Mouse (Mus musculus) liver, embryonic 15.5 days (tissue): ENCODE measurements around the gene Shf. TPM values are rescaled to one million over a fixed set of nuclear protein-coding genes. Genes with fewer than 3 reads are reported as not detected.

ENCODE experiments used
- ATAC-seq: fragments of 200-750 bp; cut with Nextera tagmentation; 2 replicates; pipeline ENCODE4 v1.8.0; 2017; ENCODE audit warnings: moderate number of reproducible peaks, mild to moderate bottlenecking, moderate library complexity; ENCODE audit not compliant: insufficient read depth
- H3K27ac ChIP-seq: fragments of 300-500 bp; sonication (generic); replicated peaks from 2 replicates; pipeline ENCODE4 v1.5.1; 2015; ENCODE audit warnings: mild to moderate bottlenecking, inconsistent platforms
- H3K27me3 ChIP-seq: fragments of 300-500 bp; sonication (generic); 2 replicates; pipeline ENCODE4 v1.6.1; 2015; ENCODE audit warnings: mild to moderate bottlenecking, inconsistent platforms
- H3K36me3 ChIP-seq: fragments of 300-500 bp; sonication (generic); replicated peaks from 2 replicates; pipeline ENCODE4 v1.6.1; 2015; ENCODE audit warnings: moderate library complexity, mild to moderate bottlenecking, inconsistent platforms
- H3K4me1 ChIP-seq: fragments of 300-500 bp; sonication (generic); replicated peaks from 2 replicates; pipeline ENCODE4 v1.6.1; 2015; ENCODE audit warnings: inconsistent platforms
- H3K4me2 ChIP-seq: fragments of 300-500 bp; sonication (generic); 2 replicates; pipeline ENCODE4 v1.6.1; 2015; ENCODE audit warnings: moderate library complexity, mild to moderate bottlenecking, inconsistent platforms
- H3K4me3 ChIP-seq: fragments of 300-500 bp; sonication (generic); replicated peaks from 2 replicates; pipeline ENCODE4 v1.5.1; 2015; ENCODE audit warnings: mild to moderate bottlenecking, inconsistent platforms
- H3K9ac ChIP-seq: fragments of 300-500 bp; sonication (generic); 2 replicates; pipeline ENCODE4 v1.6.1; 2015; ENCODE audit warnings: moderate library complexity, mild to moderate bottlenecking, inconsistent platforms
- H3K9me3 ChIP-seq: fragments of 300-500 bp; sonication (generic); replicated peaks from 2 replicates; pipeline ENCODE4 v1.6.1; 2016; ENCODE audit warnings: inconsistent platforms
- WGBS: fragments of 180-500 bp; shearing (Covaris S2); methylation state at CpG from one replicate; pipeline ENCODE4 v1.1.7; 2015; ENCODE audit warnings: mixed read lengths; ENCODE audit not compliant: insufficient replicate concordance; 5-methylcytosine and 5-hydroxymethylcytosine counted together
- polyA plus RNA-seq: library from polyadenylated mRNA; unstranded; fragments of >200 nt; fragmentation: Nextera tagmentation; extraction: Ambion mirVana; gene quantifications from 2 replicates; pipeline ENCODE4 v1.2.1, GENCODE M21; 2015

Gene Shf
- polyA plus RNA-seq, 1 experiment from 2014 or later, result 1.1 TPM

DNA sequence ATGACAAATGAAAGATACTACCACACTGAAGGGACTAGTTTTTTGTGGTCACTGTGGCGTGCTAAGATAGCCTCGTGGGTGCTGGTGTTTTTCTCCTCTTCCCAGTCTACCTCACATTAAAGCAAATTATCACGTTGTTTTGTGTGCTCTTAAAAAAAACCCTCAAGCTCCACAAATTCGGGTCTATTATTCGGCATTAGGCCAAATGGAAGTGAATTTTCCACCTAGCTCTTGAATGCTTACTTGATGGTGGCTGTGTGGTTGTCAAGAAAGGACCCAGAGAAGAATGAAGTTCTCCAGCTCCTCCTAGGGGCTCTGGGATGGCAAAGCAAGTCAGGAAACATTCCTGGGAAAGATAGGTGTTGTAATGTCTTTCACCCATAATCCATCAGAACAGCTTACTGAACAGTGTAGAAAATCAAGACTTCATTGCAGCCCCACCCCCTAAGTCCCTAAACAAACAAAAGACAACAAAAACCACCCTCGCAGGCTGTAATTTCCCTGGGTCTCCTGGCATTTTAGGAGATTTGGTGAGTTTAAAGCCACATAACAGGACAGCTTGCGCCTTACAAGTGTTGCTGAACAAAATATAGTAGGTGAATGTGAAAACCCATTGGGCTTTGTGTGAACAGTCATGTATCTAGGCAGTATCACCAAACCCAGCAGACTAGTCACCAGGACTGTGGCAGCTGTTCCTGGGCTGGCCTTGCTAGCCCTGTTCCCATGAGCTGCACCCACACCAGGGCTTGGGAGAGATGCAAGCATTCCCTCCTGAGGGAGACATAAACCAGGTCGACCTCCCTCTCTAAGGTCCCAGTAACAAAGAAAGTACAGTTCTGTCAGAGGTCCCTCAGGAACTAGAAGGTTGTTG, 9.7 kb upstream of the Shf start:
- no peaks in the 10 kb centered on the region for H3K36me3 ChIP-seq
- ATAC-seq, result no peak
- H3K4me2 ChIP-seq, result peak overlapping the region; percentile 81
- 15% methylated on average over 8 of the region's 8 CpGs for WGBS
- H3K9me3 ChIP-seq, result no peaks in the 10 kb centered on the region
- peaks cover 31% of the 10 kb centered on the region for H3K4me1 ChIP-seq
- H3K27me3 ChIP-seq, result no peaks in the 10 kb centered on the region
- H3K4me3 ChIP-seq, result peak overlapping the region; percentile 80
- H3K9ac ChIP-seq, result no peak overlapping the region
- peak overlapping the region; percentile 90; the same call in 1 of the 2 replicates for H3K27ac ChIP-seq

DNA sequence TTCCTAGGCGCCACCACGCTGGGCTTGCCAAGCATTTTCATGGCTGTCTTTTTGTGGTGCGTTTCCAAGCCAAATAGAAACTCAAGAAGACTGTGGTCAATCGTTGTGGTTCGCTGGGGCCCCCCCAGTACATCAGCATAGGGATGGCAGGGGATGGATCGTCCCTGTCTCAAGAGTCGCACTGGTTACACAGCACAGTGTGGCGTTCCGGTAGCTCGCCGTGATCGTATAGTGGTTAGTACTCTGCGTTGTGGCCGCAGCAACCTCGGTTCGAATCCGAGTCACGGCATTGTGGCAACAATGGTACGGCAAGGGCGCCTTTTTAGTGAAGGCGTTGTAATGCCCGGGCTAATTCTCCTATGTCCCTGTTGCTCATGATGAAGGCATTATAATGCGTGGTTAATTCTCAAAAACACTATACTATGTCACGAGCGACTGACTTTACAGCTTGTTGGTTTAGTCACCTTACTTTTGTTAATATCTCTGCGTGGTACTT, 8.8 kb upstream of the Shf start:
- H3K27ac ChIP-seq, result peak overlapping the region; percentile 90
- ATAC-seq, result peak; percentile 82
- no peaks in the 10 kb centered on the region for H3K9me3 ChIP-seq

DNA sequence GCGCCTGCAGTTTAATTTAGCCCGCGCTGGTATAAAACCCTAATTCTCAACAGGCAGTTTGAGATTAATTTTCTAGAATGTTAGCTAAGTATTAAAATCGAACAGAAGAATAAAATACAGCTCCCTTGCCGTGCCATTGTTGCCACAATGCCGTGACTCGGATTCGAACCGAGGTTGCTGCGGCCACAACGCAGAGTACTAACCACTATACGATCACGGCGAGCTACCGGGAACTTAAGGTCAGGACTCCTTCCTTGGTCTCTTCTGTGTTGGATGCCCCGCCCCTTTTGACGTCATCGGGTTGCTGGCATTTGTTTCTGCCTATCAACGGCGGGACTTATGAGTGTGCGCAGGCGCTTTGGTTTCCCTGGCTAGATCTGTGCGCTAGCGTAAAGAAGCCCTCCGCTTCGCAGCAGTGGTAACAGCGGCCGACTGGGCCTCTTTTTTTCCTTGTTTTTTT, 8.3 kb upstream of the Shf start:
- peak; percentile 88 for ATAC-seq
- under 1% methylated on average over 28 of the region's 28 CpGs for WGBS
- peak overlapping the region; percentile 77 for H3K9ac ChIP-seq
- H3K4me1 ChIP-seq, result peaks cover 31% of the 10 kb centered on the region
- peak overlapping the region; percentile 90 for H3K27ac ChIP-seq
- peak overlapping the region; percentile 80 for H3K4me3 ChIP-seq
- no peaks in the 10 kb centered on the region for H3K9me3 ChIP-seq
- no peaks in the 10 kb centered on the region for H3K36me3 ChIP-seq
- 0 out of 2 replicates have a peak, but pooled peaks cover 3% of the 10 kb centered on the region for H3K27me3 ChIP-seq
- H3K4me2 ChIP-seq, result peak overlapping the region; percentile 81

More for the DNA sequence above, 8.8 kb upstream of the Shf start:
- Histone ChIP-seq H3K4me1 (peaks cover 31% of the 10 kb centered on the region), H3K4me3 (peak overlapping the region; percentile 80), H3K36me3 (no peaks in the 10 kb centered on the region), H3K27me3 (0 out of 2 replicates have a peak, but pooled peaks cover under 1% of the 10 kb centered on the region), H3K9ac (peak overlapping the region; percentile 77), H3K4me2 (peak overlapping the region; percentile 81)
- WGBS, result under 1% methylated on average over 26 of the region's 26 CpGs

DNA sequence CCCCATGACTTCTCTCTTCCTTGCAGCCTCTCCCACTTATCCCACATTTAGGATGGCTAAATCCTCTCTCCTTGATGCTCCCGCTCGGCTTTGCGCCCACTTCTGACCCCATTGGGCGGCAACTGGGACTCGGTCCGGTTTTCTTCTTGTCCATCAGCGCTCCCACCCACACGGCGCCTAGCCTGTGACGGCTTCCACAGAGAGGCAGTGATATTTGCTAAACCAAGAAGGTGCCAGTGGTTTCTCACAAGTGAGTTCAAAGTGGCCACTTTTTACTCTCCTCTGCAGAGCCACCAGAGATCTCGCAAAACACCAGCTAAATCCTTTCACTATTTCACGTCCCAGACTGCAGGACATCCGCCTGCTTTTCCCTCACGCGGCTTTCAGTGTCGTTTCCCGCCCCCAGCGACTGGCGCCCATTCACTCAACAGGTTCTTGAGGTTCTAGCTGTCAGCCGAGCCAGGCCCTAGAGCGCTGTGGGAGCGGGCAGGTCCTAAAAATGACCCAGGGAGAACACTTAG, 7.1 kb upstream of the Shf start:
- ATAC-seq, result no peak
- no peaks in the 10 kb centered on the region for H3K9me3 ChIP-seq
- peaks cover 31% of the 10 kb centered on the region for H3K4me1 ChIP-seq
- peak overlapping the region; percentile 68 for H3K9ac ChIP-seq
- H3K27me3 ChIP-seq, result 0 out of 2 replicates have a peak, but pooled peaks cover 3% of the 10 kb centered on the region
- peak overlapping the region; percentile 73 for H3K4me3 ChIP-seq
- WGBS, result under 1% methylated on average over 22 of the region's 22 CpGs
- H3K36me3 ChIP-seq, result no peaks in the 10 kb centered on the region
- H3K27ac ChIP-seq, result peak overlapping the region; percentile 84
- peak overlapping the region; percentile 98 for H3K4me2 ChIP-seq

DNA sequence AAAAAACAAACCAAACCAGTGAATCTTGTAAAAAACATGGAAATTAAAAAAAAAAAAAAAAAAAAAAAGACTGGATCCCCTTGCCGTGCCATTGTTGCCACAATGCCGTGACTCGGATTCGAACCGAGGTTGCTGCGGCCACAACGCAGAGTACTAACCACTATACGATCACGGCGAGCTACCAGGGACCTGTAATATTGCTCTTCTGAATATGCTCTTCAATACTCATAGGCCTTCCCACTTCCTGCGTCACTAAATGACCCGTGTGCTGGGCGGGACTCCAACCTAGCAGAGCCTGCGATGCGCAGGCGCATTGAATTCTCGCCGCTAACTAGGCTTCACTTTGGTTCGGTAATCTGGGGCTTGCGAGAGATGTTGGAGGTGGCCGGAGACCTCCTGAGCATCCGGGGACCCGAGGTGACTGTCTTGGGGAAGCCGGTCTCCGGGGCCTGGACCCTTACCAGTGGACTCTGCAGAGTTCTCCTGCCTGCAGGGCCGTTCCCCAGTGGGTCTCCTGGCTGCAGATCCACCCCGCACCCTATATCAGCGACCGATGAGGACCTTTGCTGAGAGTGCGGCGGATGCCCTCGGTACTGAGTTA, 6.5 kb upstream of the Shf start:
- Histone ChIP-seq H3K9ac (peak overlapping the region; percentile 68), H3K27me3 (0 out of 2 replicates have a peak, but pooled peaks cover 3% of the 10 kb centered on the region), H3K4me2 (peak overlapping the region; percentile 98), H3K27ac (peak overlapping the region; percentile 84), H3K4me1 (peaks cover 28% of the 10 kb centered on the region), H3K9me3 (no peaks in the 10 kb centered on the region), H3K4me3 (peak overlapping the region; percentile 73), H3K36me3 (no peaks in the 10 kb centered on the region)
- peak; percentile 59 for ATAC-seq
- WGBS, result under 1% methylated on average over 32 of the region's 32 CpGs

DNA sequence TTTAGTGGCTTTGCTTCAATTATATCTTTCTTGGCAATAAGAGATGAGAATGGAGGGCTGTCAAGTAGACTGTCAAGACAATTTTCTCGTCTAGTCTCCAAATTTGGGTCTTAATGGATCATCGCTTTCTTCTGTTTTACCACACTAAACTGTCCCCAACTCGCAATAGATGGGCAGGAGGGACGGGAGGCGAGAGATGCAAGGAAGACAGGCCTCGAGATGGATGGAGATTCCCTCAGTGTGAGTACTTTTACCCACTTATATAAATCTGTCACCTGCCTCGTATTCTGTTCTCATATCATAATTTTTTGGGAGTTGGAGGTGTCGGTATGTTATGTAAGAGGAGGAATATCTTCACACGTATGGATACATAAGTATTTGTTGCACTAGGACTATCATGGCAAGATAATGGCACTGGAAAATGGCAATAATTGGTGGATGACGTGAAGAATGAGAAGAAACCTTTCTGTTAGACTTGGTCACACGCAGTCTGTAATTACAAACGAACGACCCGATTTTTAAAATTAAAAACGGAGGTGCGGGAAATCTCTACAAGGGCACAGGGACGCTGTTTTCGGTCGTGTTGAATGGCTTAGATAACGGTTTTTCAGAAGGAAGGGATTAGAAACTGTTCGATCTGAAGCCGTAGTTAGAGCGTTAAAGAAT, 5.8 kb upstream of the Shf start:
- peaks cover 31% of the 10 kb centered on the region for H3K4me1 ChIP-seq
- H3K4me3 ChIP-seq, result peak overlapping the region; percentile 73
- H3K4me2 ChIP-seq, result peak overlapping the region; percentile 98
- no peak for ATAC-seq
- 0 out of 2 replicates have a peak, but pooled peaks cover 3% of the 10 kb centered on the region for H3K27me3 ChIP-seq
- peak overlapping the region; percentile 40 for H3K9ac ChIP-seq
- no peaks in the 10 kb centered on the region for H3K36me3 ChIP-seq
- H3K27ac ChIP-seq, result no peak overlapping the region
- H3K9me3 ChIP-seq, result no peaks in the 10 kb centered on the region
- 27% methylated on average over 23 of the region's 23 CpGs for WGBS

DNA sequence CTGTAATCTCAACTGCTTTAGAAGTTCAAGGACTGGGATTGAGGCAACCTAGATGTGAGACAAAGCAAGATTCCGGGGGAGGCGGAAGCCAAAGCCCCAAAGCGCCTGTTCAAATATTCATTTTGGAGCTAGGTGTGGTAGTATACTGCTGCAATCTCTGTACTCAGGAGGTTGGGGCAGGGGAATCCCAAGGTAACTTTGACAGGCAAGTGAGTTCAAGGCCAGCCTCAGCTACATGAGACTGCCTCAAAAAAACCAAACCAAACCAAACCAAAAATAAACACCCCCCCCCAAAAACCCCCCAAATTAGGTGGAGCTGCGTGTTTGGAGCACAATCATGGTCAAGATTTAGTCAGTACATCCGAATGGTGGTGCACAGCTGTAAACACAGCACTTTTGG, 5.0 kb upstream of the Shf start:
- Histone ChIP-seq H3K4me1 (peaks cover 39% of the 10 kb centered on the region), H3K4me3 (no peak overlapping the region), H3K27me3 (0 out of 2 replicates have a peak, but pooled peaks cover 3% of the 10 kb centered on the region), H3K9me3 (no peaks in the 10 kb centered on the region), H3K36me3 (no peaks in the 10 kb centered on the region), H3K27ac (no peak overlapping the region), H3K4me2 (no peak overlapping the region), H3K9ac (no peak overlapping the region)
- ATAC-seq, result no peak
- 70% methylated on average over 5 of the region's 5 CpGs for WGBS

DNA sequence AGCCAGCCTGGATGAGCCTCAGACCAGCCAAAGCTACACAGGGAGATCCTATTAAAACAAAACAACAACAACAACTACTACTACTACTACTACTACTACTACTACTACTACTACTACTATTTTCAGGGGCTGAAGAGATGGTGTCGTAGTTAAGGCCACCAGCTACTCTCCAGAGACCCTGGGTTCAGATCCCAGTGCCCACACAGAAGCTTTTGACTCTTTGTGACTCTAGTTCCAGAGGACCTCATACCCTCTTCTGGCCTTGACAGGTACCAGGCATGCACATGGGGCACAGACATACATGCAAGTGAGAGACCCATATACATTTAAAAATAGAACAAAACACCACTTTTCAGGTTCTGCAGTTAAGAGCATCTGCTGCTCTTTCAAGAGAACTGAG, 3.6 kb upstream of the Shf start:
- Histone ChIP-seq H3K9me3 (no peaks in the 10 kb centered on the region), H3K4me2 (no peak overlapping the region), H3K27me3 (0 out of 2 replicates have a peak, but pooled peaks cover 3% of the 10 kb centered on the region), H3K27ac (no peak overlapping the region), H3K4me1 (peaks cover 43% of the 10 kb centered on the region), H3K36me3 (no peaks in the 10 kb centered on the region), H3K9ac (no peak overlapping the region), H3K4me3 (no peak overlapping the region)
- WGBS, result 66% methylated on average over 1 of the region's 1 CpGs
- ATAC-seq, result no peak

DNA sequence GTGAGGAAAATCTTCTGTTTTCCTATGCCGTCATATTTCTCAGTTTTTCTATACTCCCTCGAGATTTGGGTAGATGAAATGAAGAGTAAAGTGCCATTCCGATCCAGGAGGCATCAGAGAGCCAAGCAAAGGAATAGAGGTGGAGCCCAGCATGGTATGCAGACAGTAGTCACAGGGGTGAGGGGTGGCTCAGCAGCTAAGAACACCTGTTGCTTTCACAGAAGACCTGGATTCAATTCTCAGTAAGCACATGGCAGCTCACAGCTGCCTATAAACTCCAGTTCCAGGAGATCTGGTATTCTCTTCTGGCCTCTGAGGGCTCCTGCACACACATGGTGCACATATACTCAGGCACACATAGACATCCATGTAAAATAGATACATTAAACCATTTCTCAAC, 3.1 kb upstream of the Shf start:
- Histone ChIP-seq H3K4me2 (no peak overlapping the region), H3K27me3 (0 out of 2 replicates have a peak, but pooled peaks cover 3% of the 10 kb centered on the region), H3K4me3 (no peak overlapping the region), H3K36me3 (no peaks in the 10 kb centered on the region), H3K4me1 (peaks cover 47% of the 10 kb centered on the region), H3K27ac (no peak overlapping the region), H3K9me3 (no peaks in the 10 kb centered on the region), H3K9ac (no peak overlapping the region)
- WGBS, result 56% methylated on average over 3 of the region's 3 CpGs
- ATAC-seq, result no peak

DNA sequence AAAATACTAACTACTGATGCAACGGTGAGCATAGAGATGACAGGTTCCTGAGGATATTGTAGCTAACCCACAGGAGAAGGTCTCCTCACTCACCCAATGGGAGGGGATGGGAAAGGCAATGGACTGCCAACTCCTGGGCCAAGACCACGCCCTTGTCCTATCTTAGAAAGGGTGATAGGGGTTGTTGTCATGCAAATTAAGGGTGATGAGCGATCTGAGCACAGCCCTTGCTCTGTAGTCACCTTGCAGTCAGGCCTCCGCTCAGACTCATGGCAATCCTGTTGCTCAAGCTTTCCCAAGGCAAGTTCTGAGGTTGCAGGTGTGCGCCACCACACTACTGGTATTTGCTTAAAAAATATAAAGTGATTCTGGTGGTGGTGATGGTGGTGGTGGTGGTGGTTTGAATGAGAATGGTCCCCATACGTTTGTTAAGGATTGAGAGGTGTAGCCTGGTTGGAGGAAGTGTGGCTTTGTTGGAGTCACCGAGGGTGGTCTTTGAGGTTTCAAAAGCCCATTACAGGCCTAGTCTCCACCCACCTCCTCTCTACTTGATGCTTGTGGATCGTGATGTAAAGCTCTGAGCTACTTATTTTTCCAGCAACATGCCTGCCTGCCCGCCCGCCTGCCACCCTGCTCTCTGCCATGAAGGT, 1.3 kb upstream of the Shf start:
- H3K4me2 ChIP-seq, result peak overlapping the region; percentile 98
- H3K36me3 ChIP-seq, result no peaks in the 10 kb centered on the region
- H3K4me3 ChIP-seq, result no peak overlapping the region
- no peaks in the 10 kb centered on the region for H3K9me3 ChIP-seq
- no peak for ATAC-seq
- H3K4me1 ChIP-seq, result peaks cover 55% of the 10 kb centered on the region
- WGBS, result 46% methylated on average over 10 of the region's 10 CpGs
- H3K27ac ChIP-seq, result no peak overlapping the region
- H3K9ac ChIP-seq, result no peak overlapping the region
- 0 out of 2 replicates have a peak, but pooled peaks cover 3% of the 10 kb centered on the region for H3K27me3 ChIP-seq
